Mouse (Mus musculus) liver, embryonic 16.5 days (tissue): ENCODE results near the gene Ambra1. TPM values are rescaled to one million over a fixed set of nuclear protein-coding genes. Genes with fewer than 3 reads are reported as not detected.

Experiments used
- microRNA-seq: library from miRNA; unstranded; fragments of <30 nt; microRNA quantifications from one replicate; pipeline ENCODE4, GENCODE M21; 2016
- polyA plus RNA-seq: library from polyadenylated mRNA; unstranded; fragments of >200 nt; fragmentation: Nextera tagmentation; extraction: Ambion mirVana; gene quantifications from 2 replicates; pipeline ENCODE4 v1.2.1, GENCODE M21; 2015

Ambra1 gene
- polyA plus RNA-seq, 1 experiment from 2014 or later, result 6.1 TPM

Small RNA genes lying within 50 kb of the gene (microRNA-seq; reads per million reads assigned to microRNA genes)
- gene Mir6999, result not detected

Other genes starting within 250 kb of the Ambra1 start
- 32.8 and 39.3 TPM in 2 replicates for gene Ckap5, start 203.4 kb upstream of the Ambra1 start, polyA plus RNA-seq
- gene F2, start 93.7 kb upstream of the Ambra1 start, polyA plus RNA-seq, result 541 and 638 TPM in 2 replicates
- gene Zfp408, start 80.3 kb upstream of the Ambra1 start, polyA plus RNA-seq, result 2.5 and 3.3 TPM in 2 replicates
- gene Arhgap1, start 80.3 kb upstream of the Ambra1 start, polyA plus RNA-seq, result 42.1 and 42.5 TPM in 2 replicates
- 14.6 and 16.3 TPM in 2 replicates for gene Atg13, start 19.6 kb upstream of the Ambra1 start, polyA plus RNA-seq
- gene Harbi1, start 19.3 kb upstream of the Ambra1 start, polyA plus RNA-seq, result 7.9 and 9.1 TPM in 2 replicates
- gene Chrm4, start 197.1 kb downstream of the Ambra1 start, polyA plus RNA-seq, result 0.06 TPM in 1 of 2 replicates, not detected in the other
- 12.6 and 15.2 TPM in 2 replicates for gene Mdk, start 202.2 kb downstream of the Ambra1 start, polyA plus RNA-seq
- gene Gm9821, start 215.6 kb downstream of the Ambra1 start, polyA plus RNA-seq, result 0.68 and 1.0 TPM in 2 replicates
- gene Dgkz, start 245.7 kb downstream of the Ambra1 start, polyA plus RNA-seq, result 20.2 and 24.1 TPM in 2 replicates